Mouse (Mus musculus): ENCODE measurements at regions not wholly inside any gene's neighbourhood (a gene's known extent, or its start where the extent isn't known, plus 50 kb on each side); places are given as distances from the start of the nearest gene placed in this dataset.

GRCm38 (mm10) chr3:18671681-18672080, 723.5 kb downstream of the Cypt12 start:
- H3K4me3 ChIP-seq (ENCODE audit: control insufficient read depth, insufficient read depth, low read length), result no peak overlapping the region
- TF ChIP-seq CTCF (IDR thresholded peaks at IDR 0.05; ENCODE audit: borderline replicate concordance, control insufficient read depth, extremely low read depth, insufficient read depth, low read length, poor library complexity) (no peak), POLR2A (IDR thresholded peaks at IDR 0.05; ENCODE audit: control insufficient read depth, extremely low read depth, insufficient read depth, low read length, poor library complexity) (no peak)
- no peaks in the 10 kb centered on the region for H3K36me3 ChIP-seq (ENCODE audit: control insufficient read depth, insufficient read depth, low read length)
- no peaks in the 10 kb centered on the region for H3K27me3 ChIP-seq (ENCODE audit: control insufficient read depth, insufficient read depth, low read length)
- no peaks in the 10 kb centered on the region for H3K4me1 ChIP-seq (replicated peaks; ENCODE audit: control insufficient read depth, insufficient read depth, low read length)
- no peak overlapping the region for H3K27ac ChIP-seq (ENCODE audit: control insufficient read depth, insufficient read depth, low read length)
- no peak for DNase-seq
- 89% methylated on average over 1 of the region's 1 CpGs for WGBS

GRCm38 (mm10) chr3:18683346-18684101, 735.3 kb downstream of the Cypt12 start:
- no peaks in the 10 kb centered on the region for H3K27me3 ChIP-seq (ENCODE audit: control insufficient read depth, insufficient read depth, low read length)
- 94% methylated on average over 6 of the region's 6 CpGs for WGBS
- no peaks in the 10 kb centered on the region for H3K4me1 ChIP-seq (replicated peaks; ENCODE audit: control insufficient read depth, insufficient read depth, low read length)

GRCm38 (mm10) chr3:18695113-18695792, 747.0 kb downstream of the Cypt12 start:
- Histone ChIP-seq H3K36me3 (ENCODE audit: control insufficient read depth, insufficient read depth, low read length) (no peaks in the 10 kb centered on the region), H3K27me3 (ENCODE audit: control insufficient read depth, insufficient read depth, low read length) (no peaks in the 10 kb centered on the region), H3K27ac (ENCODE audit: control insufficient read depth, insufficient read depth, low read length) (no peak overlapping the region), H3K4me3 (ENCODE audit: control insufficient read depth, insufficient read depth, low read length) (no peak overlapping the region), H3K4me1 (replicated peaks; ENCODE audit: control insufficient read depth, insufficient read depth, low read length) (no peaks in the 10 kb centered on the region)
- TF ChIP-seq POLR2A (IDR thresholded peaks at IDR 0.05; ENCODE audit: control insufficient read depth, extremely low read depth, insufficient read depth, low read length, poor library complexity), result no peak
- TF ChIP-seq CTCF (IDR thresholded peaks at IDR 0.05; ENCODE audit: borderline replicate concordance, control insufficient read depth, extremely low read depth, insufficient read depth, low read length, poor library complexity), result no peak
- WGBS, result 92% methylated on average over 4 of the region's 4 CpGs
- no peak for DNase-seq

More at GRCm38 (mm10) chr3:18683346-18684101, 735.3 kb downstream of the Cypt12 start:
- Histone ChIP-seq H3K27ac (ENCODE audit: control insufficient read depth, insufficient read depth, low read length) (no peak overlapping the region), H3K4me3 (ENCODE audit: control insufficient read depth, insufficient read depth, low read length) (no peak overlapping the region), H3K36me3 (ENCODE audit: control insufficient read depth, insufficient read depth, low read length) (no peaks in the 10 kb centered on the region)
- no peak for DNase-seq
- no peak for TF ChIP-seq POLR2A (IDR thresholded peaks at IDR 0.05; ENCODE audit: control insufficient read depth, extremely low read depth, insufficient read depth, low read length, poor library complexity)
- no peak for TF ChIP-seq CTCF (IDR thresholded peaks at IDR 0.05; ENCODE audit: borderline replicate concordance, control insufficient read depth, extremely low read depth, insufficient read depth, low read length, poor library complexity)

- no peaks in the 10 kb centered on the region for H3K4me1 ChIP-seq (replicated peaks; ENCODE audit: control insufficient read depth, insufficient read depth, low read length)
- no peaks in the 10 kb centered on the region for H3K36me3 ChIP-seq (ENCODE audit: control insufficient read depth, insufficient read depth, low read length)
- H3K27me3 ChIP-seq (ENCODE audit: control insufficient read depth, insufficient read depth, low read length), result no peaks in the 10 kb centered on the region
- DNase-seq, result no peak
- WGBS, result 94% methylated on average over 2 of the region's 2 CpGs
- no peak overlapping the region for H3K27ac ChIP-seq (ENCODE audit: control insufficient read depth, insufficient read depth, low read length)
- H3K4me3 ChIP-seq (ENCODE audit: control insufficient read depth, insufficient read depth, low read length), result no peak overlapping the region
- TF ChIP-seq CTCF (IDR thresholded peaks at IDR 0.05; ENCODE audit: borderline replicate concordance, control insufficient read depth, extremely low read depth, insufficient read depth, low read length, poor library complexity), result no peak
- no peak for TF ChIP-seq POLR2A (IDR thresholded peaks at IDR 0.05; ENCODE audit: control insufficient read depth, extremely low read depth, insufficient read depth, low read length, poor library complexity)
Measured at GRCm38 (mm10) chr3:18696981-18697660, 748.9 kb downstream of the Cypt12 start.

GRCm38 (mm10) chr3:18698106-18698505, 749.9 kb downstream of the Cypt12 start:
- Histone ChIP-seq H3K27ac (ENCODE audit: control insufficient read depth, insufficient read depth, low read length) (no peak overlapping the region), H3K27me3 (ENCODE audit: control insufficient read depth, insufficient read depth, low read length) (no peaks in the 10 kb centered on the region), H3K4me3 (ENCODE audit: control insufficient read depth, insufficient read depth, low read length) (no peak overlapping the region), H3K4me1 (replicated peaks; ENCODE audit: control insufficient read depth, insufficient read depth, low read length) (no peaks in the 10 kb centered on the region), H3K36me3 (ENCODE audit: control insufficient read depth, insufficient read depth, low read length) (no peaks in the 10 kb centered on the region)
- no peak for TF ChIP-seq CTCF (IDR thresholded peaks at IDR 0.05; ENCODE audit: borderline replicate concordance, control insufficient read depth, extremely low read depth, insufficient read depth, low read length, poor library complexity)
- TF ChIP-seq POLR2A (IDR thresholded peaks at IDR 0.05; ENCODE audit: control insufficient read depth, extremely low read depth, insufficient read depth, low read length, poor library complexity), result no peak
- DNase-seq, result no peak

- Histone ChIP-seq H3K36me3 (ENCODE audit: control insufficient read depth, insufficient read depth, low read length) (no peaks in the 10 kb centered on the region), H3K4me1 (replicated peaks; ENCODE audit: control insufficient read depth, insufficient read depth, low read length) (no peaks in the 10 kb centered on the region), H3K27ac (ENCODE audit: control insufficient read depth, insufficient read depth, low read length) (no peak overlapping the region), H3K27me3 (ENCODE audit: control insufficient read depth, insufficient read depth, low read length) (no peaks in the 10 kb centered on the region), H3K4me3 (ENCODE audit: control insufficient read depth, insufficient read depth, low read length) (no peak overlapping the region)
- no peak for DNase-seq
- 91% methylated on average over 6 of the region's 6 CpGs for WGBS
- TF ChIP-seq POLR2A (IDR thresholded peaks at IDR 0.05; ENCODE audit: control insufficient read depth, extremely low read depth, insufficient read depth, low read length, poor library complexity) (no peak), CTCF (IDR thresholded peaks at IDR 0.05; ENCODE audit: borderline replicate concordance, control insufficient read depth, extremely low read depth, insufficient read depth, low read length, poor library complexity) (no peak)
Measured at GRCm38 (mm10) chr3:18705165-18705564, 757.0 kb downstream of the Cypt12 start.

Data from thymus, adult 2 months (tissue).